Mouse (Mus musculus) heart, embryonic 10.5 days (tissue): ENCODE measurements at regions not wholly inside any gene's neighbourhood (a gene's known extent, or its start where the extent isn't known, plus 50 kb on each side); places are given as distances from the start of the nearest gene placed in this dataset.

Source experiments
- DNase-seq: peaks from one replicate; pipeline ENCODE4 v3.0.0-alpha.2; 2017; ENCODE audit warnings: low spot score
- H3K27ac ChIP-seq: fragments of 300-500 bp; sonication (generic); 2 replicates; pipeline ENCODE4 v1.5.1; 2016; ENCODE audit warnings: mild to moderate bottlenecking
- H3K27me3 ChIP-seq: fragments of 300-500 bp; sonication (generic); 2 replicates; pipeline ENCODE4 v1.6.1; 2016; ENCODE audit warnings: mild to moderate bottlenecking; ENCODE audit not compliant: poor library complexity, insufficient read depth, severe bottlenecking
- H3K36me3 ChIP-seq: fragments of 300-500 bp; sonication (generic); 2 replicates; pipeline ENCODE4 v1.6.1; 2016; ENCODE audit warnings: mild to moderate bottlenecking, moderate library complexity
- H3K4me1 ChIP-seq: fragments of 300-500 bp; sonication (generic); 2 replicates; pipeline ENCODE4 v1.6.1; 2016; ENCODE audit warnings: mild to moderate bottlenecking
- H3K4me3 ChIP-seq: fragments of 300-500 bp; sonication (generic); 2 replicates; pipeline ENCODE4 v1.5.1; 2016; ENCODE audit warnings: mild to moderate bottlenecking, moderate library complexity
- H3K9me3 ChIP-seq: fragments of 300-500 bp; sonication (generic); 2 replicates; pipeline ENCODE4 v1.6.1; 2016; ENCODE audit warnings: mild to moderate bottlenecking, moderate library complexity
- WGBS: fragments of 180-500 bp; shearing (Covaris S2); methylation state at CpG from one replicate; pipeline ENCODE4 v1.1.7; 2016; 5-methylcytosine and 5-hydroxymethylcytosine counted together

GRCm38 (mm10) chr2:128408718-128409117 is 182.3 kb upstream of the Spdye4c start:
- H3K27ac ChIP-seq, result peak overlapping the region; percentile 7; the same call in 1 of the 2 replicates
- no peaks in the 10 kb centered on the region for H3K27me3 ChIP-seq
- WGBS, result 38% methylated on average over 6 of the region's 6 CpGs
- peaks cover 26% of the 10 kb centered on the region for H3K4me1 ChIP-seq
- no peaks in the 10 kb centered on the region for H3K36me3 ChIP-seq
- H3K4me3 ChIP-seq, result no peak overlapping the region
- no peak for DNase-seq
- H3K9me3 ChIP-seq, result no peaks in the 10 kb centered on the region

GRCm38 (mm10) chr2:128412352-128412751 is 178.7 kb upstream of the Spdye4c start:
- H3K27ac ChIP-seq, result no peak overlapping the region
- no peak overlapping the region for H3K4me3 ChIP-seq
- H3K9me3 ChIP-seq, result no peaks in the 10 kb centered on the region
- H3K27me3 ChIP-seq, result no peaks in the 10 kb centered on the region
- DNase-seq, result peak; percentile 84
- H3K36me3 ChIP-seq, result no peaks in the 10 kb centered on the region
- H3K4me1 ChIP-seq, result peaks cover 31% of the 10 kb centered on the region; the same call in 1 of the 2 replicates
- 15% methylated on average over 10 of the region's 10 CpGs for WGBS

GRCm38 (mm10) chr2:128412974-128413373 is 178.0 kb upstream of the Spdye4c start:
- Histone ChIP-seq H3K4me1 (peaks cover 35% of the 10 kb centered on the region; the same call in 1 of the 2 replicates), H3K36me3 (no peaks in the 10 kb centered on the region), H3K27ac (no peak overlapping the region), H3K9me3 (no peaks in the 10 kb centered on the region), H3K27me3 (no peaks in the 10 kb centered on the region), H3K4me3 (no peak overlapping the region)
- 45% methylated on average over 10 of the region's 10 CpGs for WGBS
- no peak for DNase-seq

DNA sequence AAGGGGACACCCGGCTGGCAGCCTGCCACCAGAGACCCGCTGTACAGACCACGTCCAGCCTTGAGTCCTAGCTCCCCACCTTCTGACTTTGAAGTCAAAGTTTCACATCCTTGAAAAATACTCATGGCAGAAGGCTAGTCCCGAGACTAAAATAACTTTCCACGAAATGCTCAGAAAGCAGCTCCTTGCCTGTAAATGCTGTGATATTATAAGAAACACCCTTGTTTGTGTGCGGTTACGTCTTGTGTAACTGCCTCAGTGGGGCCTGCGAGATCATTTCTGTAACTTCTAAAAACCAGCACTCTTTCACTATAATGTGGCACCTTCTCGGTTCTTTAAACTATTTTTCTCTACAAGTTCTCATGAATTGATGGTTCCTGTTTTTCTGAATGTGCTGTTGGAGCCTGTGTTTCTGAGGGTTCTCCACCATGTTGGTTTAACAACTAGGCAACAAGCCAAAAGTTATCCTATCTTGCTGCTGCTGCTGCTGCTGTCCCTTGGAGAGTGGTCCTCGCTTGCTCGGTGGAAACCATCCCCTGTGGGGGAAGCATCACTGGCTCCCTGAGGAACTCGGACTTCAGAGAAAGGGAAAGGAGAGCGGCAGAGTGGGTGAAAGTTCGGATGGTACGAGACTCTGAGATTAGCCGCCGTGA is 176.3 kb upstream of the Spdye4c start:
- Histone ChIP-seq H3K9me3 (no peaks in the 10 kb centered on the region), H3K27ac (no peak overlapping the region), H3K4me1 (peaks cover 37% of the 10 kb centered on the region; the same call in 1 of the 2 replicates), H3K36me3 (no peaks in the 10 kb centered on the region), H3K27me3 (no peaks in the 10 kb centered on the region), H3K4me3 (no peak overlapping the region)
- no peak for DNase-seq
- 73% methylated on average over 17 of the region's 17 CpGs for WGBS

- Histone ChIP-seq H3K27ac (no peak overlapping the region), H3K4me3 (no peak overlapping the region), H3K4me1 (peaks cover 37% of the 10 kb centered on the region; the same call in 1 of the 2 replicates), H3K27me3 (no peaks in the 10 kb centered on the region), H3K36me3 (no peaks in the 10 kb centered on the region), H3K9me3 (no peaks in the 10 kb centered on the region)
- no peak for DNase-seq
- 69% methylated on average over 7 of the region's 7 CpGs for WGBS
Observed at GRCm38 (mm10) chr2:128416416-128416815, 174.6 kb upstream of the Spdye4c start.

DNA sequence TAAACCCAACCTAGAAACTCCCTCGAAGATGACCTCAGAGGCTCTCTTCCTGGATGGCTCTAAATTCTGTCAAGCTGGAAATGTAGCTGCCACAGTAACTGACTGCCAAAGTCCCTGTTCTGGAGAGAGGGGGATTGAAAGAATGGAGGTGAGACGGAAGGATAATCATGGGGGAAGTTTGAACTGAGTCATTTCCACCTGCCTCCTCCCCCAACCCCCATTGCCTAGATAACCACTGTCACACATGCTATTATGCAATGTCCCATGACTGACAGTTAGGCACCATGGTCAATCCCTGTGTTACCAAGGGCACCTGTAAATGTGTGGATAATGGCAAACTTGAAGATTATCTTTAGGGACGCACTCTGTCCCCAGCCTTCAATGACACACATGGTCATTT is 172.0 kb upstream of the Spdye4c start:
- Histone ChIP-seq H3K27ac (0 out of 2 replicates have a peak overlapping the region, but pooled peaks have one; percentile 16), H3K4me1 (peaks cover 29% of the 10 kb centered on the region; the same call in 1 of the 2 replicates), H3K9me3 (no peaks in the 10 kb centered on the region), H3K27me3 (no peaks in the 10 kb centered on the region), H3K36me3 (no peaks in the 10 kb centered on the region), H3K4me3 (no peak overlapping the region)
- DNase-seq, result no peak
- WGBS, result 70% methylated on average over 3 of the region's 3 CpGs

- Histone ChIP-seq H3K9me3 (no peaks in the 10 kb centered on the region), H3K4me1 (peaks cover 27% of the 10 kb centered on the region; the same call in 1 of the 2 replicates), H3K36me3 (no peaks in the 10 kb centered on the region), H3K27ac (no peak overlapping the region), H3K27me3 (no peaks in the 10 kb centered on the region), H3K4me3 (no peak overlapping the region)
- 76% methylated on average over 10 of the region's 10 CpGs for WGBS
- no peak for DNase-seq
Observed at GRCm38 (mm10) chr2:128420406-128420805, 170.6 kb upstream of the Spdye4c start.

DNA sequence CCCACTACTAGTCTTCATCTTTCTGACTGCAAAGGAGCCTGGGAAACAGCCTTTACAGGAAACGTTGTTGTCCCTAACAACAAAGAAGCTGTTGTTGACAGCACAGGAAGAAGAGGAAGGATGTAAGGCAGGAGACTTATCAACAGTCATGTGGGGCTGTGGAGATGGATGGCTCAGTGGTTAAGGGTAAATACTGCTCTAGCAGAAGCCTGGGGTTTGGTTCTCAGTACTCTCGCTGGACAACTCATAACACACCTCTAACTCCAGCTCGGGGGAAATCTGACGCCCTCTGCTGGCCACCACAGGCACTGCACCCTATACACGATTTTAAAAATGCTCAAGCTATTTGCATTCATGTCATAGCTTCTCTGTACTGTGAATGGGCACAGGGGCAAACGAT is 168.3 kb upstream of the Spdye4c start:
- 33% methylated on average over 6 of the region's 6 CpGs for WGBS

DNA sequence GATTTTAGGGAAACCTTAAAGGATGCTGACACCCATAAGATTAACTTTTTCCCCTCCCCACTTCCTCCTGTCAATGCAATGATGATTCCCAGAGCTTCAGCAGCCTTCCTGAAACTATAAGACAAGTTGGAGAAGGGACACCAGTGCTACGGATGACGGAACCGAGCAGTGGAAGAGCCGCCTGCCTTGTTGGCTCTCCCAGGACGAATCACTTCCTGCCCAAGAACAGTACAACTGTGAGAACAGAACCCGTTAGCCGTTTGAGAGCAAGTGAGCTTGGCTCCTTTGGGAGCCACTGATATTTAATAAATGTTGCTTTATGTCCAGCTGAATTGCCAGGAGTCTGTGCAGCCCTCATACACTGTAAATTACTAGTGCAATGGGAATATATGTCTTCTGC is 166.8 kb upstream of the Spdye4c start:
- 39% methylated on average over 7 of the region's 7 CpGs for WGBS
- 0 out of 2 replicates have a peak overlapping the region, but pooled peaks have one; percentile 23 for H3K27ac ChIP-seq

More for the DNA sequence above, 168.3 kb upstream of the Spdye4c start:
- H3K4me3 ChIP-seq, result no peak overlapping the region
- H3K9me3 ChIP-seq, result no peaks in the 10 kb centered on the region
- no peaks in the 10 kb centered on the region for H3K36me3 ChIP-seq
- no peak for DNase-seq
- no peak overlapping the region for H3K27ac ChIP-seq
- peaks cover 32% of the 10 kb centered on the region for H3K4me1 ChIP-seq
- no peaks in the 10 kb centered on the region for H3K27me3 ChIP-seq

DNA sequence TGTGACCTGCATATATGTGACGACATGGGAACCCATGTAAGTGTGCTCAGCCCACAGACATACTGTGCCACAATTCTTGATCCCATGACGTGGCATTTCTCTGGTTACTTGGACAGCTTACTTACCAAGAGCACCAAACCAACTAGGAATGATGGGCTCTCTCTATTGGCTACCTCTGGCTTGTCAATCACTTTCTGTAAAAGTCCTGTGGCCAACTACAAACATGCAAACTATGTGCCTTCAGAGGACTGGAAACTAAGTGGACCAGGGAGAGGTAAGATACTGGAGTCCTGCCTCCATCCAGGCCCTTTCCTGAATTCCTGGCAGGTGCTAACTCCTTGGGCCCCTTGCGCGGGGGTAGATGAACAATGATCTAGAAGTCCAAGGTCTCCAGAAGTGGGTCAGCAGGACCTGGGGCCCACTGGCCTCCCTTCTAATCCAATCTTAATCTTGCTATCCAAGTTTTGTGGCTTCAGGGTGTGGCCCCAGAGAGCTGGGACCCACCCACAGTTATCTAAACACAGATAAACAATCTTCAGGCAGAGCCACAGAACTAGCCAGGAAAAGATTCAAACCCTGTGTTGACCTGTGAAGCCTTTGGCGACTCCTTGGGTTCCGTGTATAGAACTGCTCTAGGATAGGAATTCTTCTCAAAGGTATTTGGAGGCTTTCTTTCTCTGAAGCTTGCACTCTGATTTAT is 163.7 kb upstream of the Spdye4c start:
- H3K9me3 ChIP-seq, result no peaks in the 10 kb centered on the region
- H3K36me3 ChIP-seq, result no peaks in the 10 kb centered on the region
- H3K4me3 ChIP-seq, result peak overlapping the region; percentile 54
- peaks cover 42% of the 10 kb centered on the region for H3K4me1 ChIP-seq
- peak overlapping the region; percentile 72; the same call in 1 of the 2 replicates for H3K27ac ChIP-seq
- H3K27me3 ChIP-seq, result no peaks in the 10 kb centered on the region
- 75% methylated on average over 6 of the region's 6 CpGs for WGBS
- no peak for DNase-seq

More for the DNA sequence above, 166.8 kb upstream of the Spdye4c start:
- H3K9me3 ChIP-seq, result no peaks in the 10 kb centered on the region
- no peak for DNase-seq
- no peak overlapping the region for H3K4me3 ChIP-seq
- no peaks in the 10 kb centered on the region for H3K27me3 ChIP-seq
- peaks cover 32% of the 10 kb centered on the region for H3K4me1 ChIP-seq
- H3K36me3 ChIP-seq, result no peaks in the 10 kb centered on the region

GRCm38 (mm10) chr2:128428154-128428553 is 162.9 kb upstream of the Spdye4c start:
- peak overlapping the region; percentile 54 for H3K4me3 ChIP-seq
- H3K9me3 ChIP-seq, result no peaks in the 10 kb centered on the region
- H3K36me3 ChIP-seq, result no peaks in the 10 kb centered on the region
- peak overlapping the region; percentile 72 for H3K27ac ChIP-seq
- H3K27me3 ChIP-seq, result no peaks in the 10 kb centered on the region
- 7% methylated on average over 7 of the region's 7 CpGs for WGBS
- H3K4me1 ChIP-seq, result peaks cover 42% of the 10 kb centered on the region
- DNase-seq, result no peak

DNA sequence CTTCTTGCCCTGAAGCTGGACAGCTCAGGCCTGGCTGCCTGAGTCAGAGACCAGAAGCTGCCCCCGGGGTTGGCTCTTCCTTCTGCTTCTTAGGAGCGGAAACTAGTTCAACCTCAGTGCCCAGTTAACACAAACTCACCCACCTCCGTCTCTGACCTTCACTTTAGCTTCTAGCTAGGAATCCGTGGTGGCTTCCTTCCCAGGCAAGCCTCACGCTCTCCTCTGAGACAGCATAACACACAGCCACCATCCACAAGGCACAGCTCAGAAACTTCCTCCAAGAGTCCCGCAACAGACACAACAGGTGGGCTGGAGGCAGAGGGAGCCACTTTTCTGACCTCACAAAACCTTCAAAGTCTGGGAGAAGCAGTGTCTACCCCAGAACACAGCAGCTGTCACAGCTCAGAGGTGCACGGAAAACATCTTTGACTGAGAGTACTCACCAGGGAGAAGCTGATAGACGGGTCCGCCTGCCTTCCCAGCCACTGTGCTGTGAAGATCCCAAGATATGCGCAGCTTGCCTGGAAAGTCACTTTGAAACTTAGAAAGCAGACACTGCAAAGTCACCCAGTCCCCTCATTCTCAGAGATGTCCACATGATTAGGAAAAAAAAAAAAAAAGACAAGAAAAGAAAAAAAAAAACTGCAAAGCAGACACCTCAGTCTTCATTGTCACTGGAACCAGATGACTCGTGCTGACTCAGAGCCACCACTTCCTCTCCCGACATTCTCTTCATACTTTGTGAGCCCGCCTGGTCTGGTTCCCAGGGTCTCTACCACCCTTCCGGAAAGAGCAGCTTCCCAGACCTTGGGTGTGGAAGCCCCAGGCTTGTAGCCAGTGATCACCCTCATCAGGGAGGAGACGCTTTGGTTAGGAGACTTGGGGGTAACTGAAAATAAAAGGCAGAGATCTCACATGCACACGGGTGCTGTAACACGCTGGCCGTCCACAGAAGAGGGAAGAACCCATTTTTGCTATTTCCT is 162.1 kb upstream of the Spdye4c start:
- peaks cover 42% of the 10 kb centered on the region for H3K4me1 ChIP-seq

More for the DNA sequence above, 162.1 kb upstream of the Spdye4c start:
- H3K36me3 ChIP-seq, result no peaks in the 10 kb centered on the region
- peak overlapping the region; percentile 72 for H3K27ac ChIP-seq
- no peaks in the 10 kb centered on the region for H3K27me3 ChIP-seq
- H3K4me3 ChIP-seq, result peak overlapping the region; percentile 54
- DNase-seq, result peak; percentile 83
- H3K9me3 ChIP-seq, result no peaks in the 10 kb centered on the region
- 27% methylated on average over 18 of the region's 18 CpGs for WGBS
